Mouse (Mus musculus): Measurements from ENCODE around the gene AY358078. TPM values are rescaled to one million over a fixed set of nuclear protein-coding genes. Genes with fewer than 3 reads are reported as not detected.
"Not testable (repeated sequence)": the region's sequence is repeated elsewhere in the genome, so short reads cannot be mapped to it uniquely, and the experiment has no call there.

AY358078 gene
- polyA plus RNA-seq, 1 experiment from 2014 or later, result not detected

- Histone ChIP-seq H3K36me3 (ENCODE audit: insufficient read depth, low read length) (no peaks in the 10 kb centered on the region), H3K27ac (no peak overlapping the region), H3K4me3 (replicated peaks; ENCODE audit: low read depth, low read length) (no peak overlapping the region), H3K27me3 (ENCODE audit: insufficient read depth, low read length) (no peaks in the 10 kb centered on the region), H3K4me2 (ENCODE audit: low read length) (no peak overlapping the region), H3K9ac (ENCODE audit: low read depth, low read length) (no peak overlapping the region), H3K4me1 (replicated peaks; ENCODE audit: insufficient read depth, low read length) (no peaks in the 10 kb centered on the region), H3K9me3 (replicated peaks; ENCODE audit: low read length) (no peaks in the 10 kb centered on the region)
- WGBS, result 36% methylated on average over 5 of the region's 5 CpGs
- TF ChIP-seq CTCF (IDR thresholded peaks at IDR 0.05; ENCODE audit: low read depth), result no peak
- peak; percentile 68 for DNase-seq (ENCODE audit: low spot score)
- ATAC-seq (replicated peaks; ENCODE audit: low FRiP score, low read depth), result no peak
Observed at GRCm38 (mm10) chr14:51787061-51787460, 12.8 kb upstream of the AY358078 start.

GRCm38 (mm10) chr14:51789196-51789595 lies 10.7 kb upstream of the AY358078 start:
- 67% methylated on average over 2 of the region's 2 CpGs for WGBS
- peak; percentile 21; the same call in 1 of the 2 replicates for TF ChIP-seq CTCF (IDR thresholded peaks at IDR 0.05; ENCODE audit: low read depth)
- H3K4me2 ChIP-seq (ENCODE audit: low read length), result no peak overlapping the region

GRCm38 (mm10) chr14:51794106-51794505 lies 5.7 kb upstream of the AY358078 start:
- no peak overlapping the region for H3K27ac ChIP-seq
- TF ChIP-seq CTCF (IDR thresholded peaks at IDR 0.05; ENCODE audit: low read depth), result no peak
- no peak overlapping the region for H3K4me3 ChIP-seq (replicated peaks; ENCODE audit: low read depth, low read length)
- no peak overlapping the region for H3K4me2 ChIP-seq (ENCODE audit: low read length)
- WGBS, result 2% methylated on average over 2 of the region's 2 CpGs
- no peaks in the 10 kb centered on the region for H3K27me3 ChIP-seq (ENCODE audit: insufficient read depth, low read length)
- no peaks in the 10 kb centered on the region for H3K36me3 ChIP-seq (ENCODE audit: insufficient read depth, low read length)
- H3K9me3 ChIP-seq (replicated peaks; ENCODE audit: low read length), result no peaks in the 10 kb centered on the region
- H3K9ac ChIP-seq (ENCODE audit: low read depth, low read length), result no peak overlapping the region
- no peak for ATAC-seq (replicated peaks; ENCODE audit: low FRiP score, low read depth)
- DNase-seq (ENCODE audit: low spot score), result peak; percentile 20
- no peaks in the 10 kb centered on the region for H3K4me1 ChIP-seq (replicated peaks; ENCODE audit: insufficient read depth, low read length)

More at GRCm38 (mm10) chr14:51789196-51789595, 10.7 kb upstream of the AY358078 start:
- no peak for ATAC-seq (replicated peaks; ENCODE audit: low FRiP score, low read depth)
- no peak overlapping the region for H3K4me3 ChIP-seq (replicated peaks; ENCODE audit: low read depth, low read length)
- H3K4me1 ChIP-seq (replicated peaks; ENCODE audit: insufficient read depth, low read length), result no peaks in the 10 kb centered on the region
- no peaks in the 10 kb centered on the region for H3K9me3 ChIP-seq (replicated peaks; ENCODE audit: low read length)
- no peak for DNase-seq (ENCODE audit: low spot score)
- H3K36me3 ChIP-seq (ENCODE audit: insufficient read depth, low read length), result no peaks in the 10 kb centered on the region
- no peaks in the 10 kb centered on the region for H3K27me3 ChIP-seq (ENCODE audit: insufficient read depth, low read length)
- H3K9ac ChIP-seq (ENCODE audit: low read depth, low read length), result no peak overlapping the region
- H3K27ac ChIP-seq, result no peak overlapping the region

- 62% methylated on average over 1 of the region's 1 CpGs for WGBS
- Histone ChIP-seq H3K36me3 (ENCODE audit: insufficient read depth, low read length) (no peaks in the 10 kb centered on the region), H3K4me1 (replicated peaks; ENCODE audit: insufficient read depth, low read length) (no peaks in the 10 kb centered on the region), H3K9ac (ENCODE audit: low read depth, low read length) (no peak overlapping the region), H3K9me3 (replicated peaks; ENCODE audit: low read length) (no peaks in the 10 kb centered on the region), H3K27me3 (ENCODE audit: insufficient read depth, low read length) (no peaks in the 10 kb centered on the region), H3K27ac (no peak overlapping the region), H3K4me3 (replicated peaks; ENCODE audit: low read depth, low read length) (no peak overlapping the region), H3K4me2 (ENCODE audit: low read length) (no peak overlapping the region)
- ATAC-seq (replicated peaks; ENCODE audit: low FRiP score, low read depth) (no peak), DNase-seq (ENCODE audit: low spot score) (no peak)
- TF ChIP-seq CTCF (IDR thresholded peaks at IDR 0.05; ENCODE audit: low read depth), result no peak
Observed at GRCm38 (mm10) chr14:51826625-51827024, 26.8 kb downstream of the AY358078 start.

- WGBS, result 20% methylated on average over 5 of the region's 5 CpGs
Observed at GRCm38 (mm10) chr14:51827842-51828241, 28.0 kb downstream of the AY358078 start.

GRCm38 (mm10) chr14:51829188-51829587 lies 29.3 kb downstream of the AY358078 start:
- Histone ChIP-seq H3K9ac (ENCODE audit: low read depth, low read length) (no peak overlapping the region), H3K4me3 (replicated peaks; ENCODE audit: low read depth, low read length) (no peak overlapping the region), H3K9me3 (replicated peaks; ENCODE audit: low read length) (no peaks in the 10 kb centered on the region), H3K36me3 (ENCODE audit: insufficient read depth, low read length) (no peaks in the 10 kb centered on the region), H3K27me3 (ENCODE audit: insufficient read depth, low read length) (no peaks in the 10 kb centered on the region), H3K4me2 (ENCODE audit: low read length) (no peak overlapping the region), H3K4me1 (replicated peaks; ENCODE audit: insufficient read depth, low read length) (no peaks in the 10 kb centered on the region), H3K27ac (no peak overlapping the region)
- no peak for ATAC-seq (replicated peaks; ENCODE audit: low FRiP score, low read depth)
- DNase-seq (ENCODE audit: low spot score), result no peak
- WGBS, result 85% methylated on average over 6 of the region's 6 CpGs
- no peak for TF ChIP-seq CTCF (IDR thresholded peaks at IDR 0.05; ENCODE audit: low read depth)

More at GRCm38 (mm10) chr14:51827842-51828241, 28.0 kb downstream of the AY358078 start:
- TF ChIP-seq CTCF (IDR thresholded peaks at IDR 0.05; ENCODE audit: low read depth), result peak; percentile 76
- not testable (repeated sequence) for H3K27me3 ChIP-seq (ENCODE audit: insufficient read depth, low read length); H3K36me3 ChIP-seq (ENCODE audit: insufficient read depth, low read length); H3K4me3 ChIP-seq (replicated peaks; ENCODE audit: low read depth, low read length); H3K4me1 ChIP-seq (replicated peaks; ENCODE audit: insufficient read depth, low read length); ATAC-seq (replicated peaks; ENCODE audit: low FRiP score, low read depth); H3K4me2 ChIP-seq (ENCODE audit: low read length); H3K27ac ChIP-seq; H3K9me3 ChIP-seq (replicated peaks; ENCODE audit: low read length); H3K9ac ChIP-seq (ENCODE audit: low read depth, low read length); DNase-seq (ENCODE audit: low spot score)

GRCm38 (mm10) chr14:51838480-51838879 lies 38.6 kb downstream of the AY358078 start:
- DNase-seq (ENCODE audit: low spot score), result peak; percentile 30
- not testable (repeated sequence) for H3K4me3 ChIP-seq (replicated peaks; ENCODE audit: low read depth, low read length); H3K27me3 ChIP-seq (ENCODE audit: insufficient read depth, low read length); H3K9me3 ChIP-seq (replicated peaks; ENCODE audit: low read length); ATAC-seq (replicated peaks; ENCODE audit: low FRiP score, low read depth); H3K4me1 ChIP-seq (replicated peaks; ENCODE audit: insufficient read depth, low read length); H3K9ac ChIP-seq (ENCODE audit: low read depth, low read length); H3K27ac ChIP-seq; H3K36me3 ChIP-seq (ENCODE audit: insufficient read depth, low read length); H3K4me2 ChIP-seq (ENCODE audit: low read length)
- TF ChIP-seq CTCF (IDR thresholded peaks at IDR 0.05; ENCODE audit: low read depth), result peak; percentile 58
- 32% methylated on average over 2 of the region's 2 CpGs for WGBS
